Mouse (Mus musculus) adrenal gland, adult 2 months (tissue): ENCODE data around the gene Hkdc1. TPM values are rescaled to one million over a fixed set of nuclear protein-coding genes. Genes with fewer than 3 reads are reported as not detected.

Experiments
- polyA plus RNA-seq: library from polyadenylated mRNA; depleted of rRNA; stranded (reverse); fragments of >200 nt; gene quantifications from 2 replicates; pipeline ENCODE4 v1.2.3, GENCODE M21; 2012; rRNA removed
- total RNA-seq, 2 experiments: library from RNA; stranded (reverse); gene quantifications; 2 replicates each; pipeline ENCODE4 v1.2.3; 2021

Hkdc1 gene
- total and polyA plus RNA-seq, 3 experiments, result not detected

Other genes starting within 250 kb of the Hkdc1 start
- 10 to 100 TPM; 14.4 to 22.5 TPM for gene Tspan15, start 191.2 kb downstream of the Hkdc1 start, total RNA-seq
- gene Tspan15, start 191.2 kb downstream of the Hkdc1 start, polyA plus RNA-seq, result 66.3 and 71.2 TPM in 2 replicates
- gene Tacr2, start 170.1 kb downstream of the Hkdc1 start, total RNA-seq, result 10 to 100 TPM; 21.8 to 64.4 TPM
- 146 and 235 TPM in 2 replicates for gene Tacr2, start 170.1 kb downstream of the Hkdc1 start, polyA plus RNA-seq
- gene Hk1, start 42.6 kb downstream of the Hkdc1 start, total RNA-seq, result 10 to 100 TPM; 23.7 to 40.0 TPM
- gene Hk1, start 42.6 kb downstream of the Hkdc1 start, polyA plus RNA-seq, result 25.5 and 26.9 TPM in 2 replicates
- gene 4930507D05Rik, start 27.0 kb upstream of the Hkdc1 start, total RNA-seq, result under 1 TPM; 0.35 TPM
- gene 4930507D05Rik, start 27.0 kb upstream of the Hkdc1 start, polyA plus RNA-seq, result not detected in 2 replicates
- gene Supv3l1, start 27.2 kb upstream of the Hkdc1 start, total RNA-seq, result 10 to 100 TPM; 33.6 to 36.7 TPM
- 19.7 and 25.4 TPM in 2 replicates for gene Supv3l1, start 27.2 kb upstream of the Hkdc1 start, polyA plus RNA-seq
- gene Vps26a, start 64.3 kb upstream of the Hkdc1 start, total RNA-seq, result 10 to 100 TPM; 54.8 to 58.8 TPM
- 3.7 and 4.4 TPM in 2 replicates for gene Vps26a, start 64.3 kb upstream of the Hkdc1 start, polyA plus RNA-seq
- 10 to 100 TPM; 46.7 to 61.5 TPM for gene Srgn, start 105.0 kb upstream of the Hkdc1 start, total RNA-seq
- gene Srgn, start 105.0 kb upstream of the Hkdc1 start, polyA plus RNA-seq, result 7.2 and 11.5 TPM in 2 replicates
- gene Kif1bp, start 156.0 kb upstream of the Hkdc1 start, total RNA-seq, result 10 to 100 TPM; 57.7 to 60.8 TPM
- 64.0 and 74.9 TPM in 2 replicates for gene Kif1bp, start 156.0 kb upstream of the Hkdc1 start, polyA plus RNA-seq
- 10 to 100 TPM; 54.7 to 74.4 TPM for gene Ddx21, start 179.8 kb upstream of the Hkdc1 start, total RNA-seq
- 3.4 and 4.7 TPM in 2 replicates for gene Ddx21, start 179.8 kb upstream of the Hkdc1 start, polyA plus RNA-seq
- 100 to 1,000 TPM; 103 to 108 TPM for gene Ddx50, start 228.7 kb upstream of the Hkdc1 start, total RNA-seq
- gene Ddx50, start 228.7 kb upstream of the Hkdc1 start, polyA plus RNA-seq, result 2.7 and 4.1 TPM in 2 replicates